Mouse (Mus musculus) spleen, adult 2 months (tissue): Measurements from ENCODE around the gene Tmem52.

ENCODE experiments used
- CTCF ChIP-seq: fragments of 200-500 bp; IDR thresholded peaks from 2 replicates; pipeline ENCODE4 v1.5.1; 2011; ENCODE audit warnings: mild to moderate bottlenecking, inconsistent platforms; ENCODE audit not compliant: insufficient read depth, insufficient read length, insufficient replicate concordance; ENCODE audit errors: extremely low read depth
- POLR2A ChIP-seq: fragments of 200-500 bp; IDR thresholded peaks from 2 replicates; pipeline ENCODE4 v1.6.1; 2011; ENCODE audit warnings: low read depth, low read length, inconsistent platforms

- TF ChIP-seq CTCF (no peak), POLR2A (no peak)
These were observed 13.2 kb downstream of the Tmem52 start for GRCm38 (mm10) chr4:155482125-155482480.
